Mouse (Mus musculus) ES-E14 (cell line): ENCODE data around the gene Fbxo9. TPM values are rescaled to one million over a fixed set of nuclear protein-coding genes. Genes with fewer than 3 reads are reported as not detected.
A peak's percentile ranks its signal among the peaks of the same experiment; 100 is the strongest.
"Not testable (repeated sequence)": the region's sequence is repeated elsewhere in the genome, so short reads cannot be mapped to it uniquely, and the experiment has no call there.

Experiments used
- DNase-seq: peaks from one replicate; pipeline ENCODE4 v3.0.0-alpha.2; 2013; ENCODE audit warnings: low read depth, low spot score
- H3K27ac ChIP-seq: 2 replicates; pipeline ENCODE4 v1.5.1; 2012; ENCODE audit warnings: low read depth, mild to moderate bottlenecking, low read length, moderate library complexity, mixed read lengths; ENCODE audit not compliant: poor library complexity, insufficient read depth, severe bottlenecking
- H3K36me3 ChIP-seq: 2 replicates; pipeline ENCODE4 v1.6.1; 2012; ENCODE audit warnings: mild to moderate bottlenecking, low read length, moderate library complexity, mixed read lengths; ENCODE audit not compliant: control insufficient read depth, poor library complexity, insufficient read depth, severe bottlenecking
- H3K4me1 ChIP-seq, 2 experiments: fragments of 150-350 bp in 1 of 2; sonication (generic) in 1 of 2; 2 replicates each; pipeline ENCODE4 v1.6.1; 2012; ENCODE audit warnings: low read length in 2 of 2, mild to moderate bottlenecking in 1 of 2, mixed read lengths in 1 of 2; ENCODE audit not compliant: control insufficient read depth in 2 of 2, insufficient read depth in 2 of 2, poor library complexity in 1 of 2
- H3K4me3 ChIP-seq, 2 experiments: fragments of 150-350 bp in 1 of 2; sonication (generic) in 1 of 2; 2 replicates each; pipeline ENCODE4 v1.5.1; 2012; ENCODE audit warnings: low read length in 2 of 2, low read depth in 1 of 2, mild to moderate bottlenecking in 1 of 2, mixed read lengths in 1 of 2; ENCODE audit not compliant: insufficient read depth in 1 of 2, poor library complexity in 1 of 2, severe bottlenecking in 1 of 2
- H3K9ac ChIP-seq: 2 replicates; pipeline ENCODE4 v1.6.1; 2012; ENCODE audit warnings: low read depth, mild to moderate bottlenecking, low read length, mixed read lengths; ENCODE audit not compliant: poor library complexity, insufficient read depth, severe bottlenecking
- H3K9me3 ChIP-seq: fragments of 150-350 bp; sonication (generic); 2 replicates; pipeline ENCODE4 v1.6.1; 2012; ENCODE audit warnings: low read depth, mild to moderate bottlenecking, low read length; ENCODE audit not compliant: control insufficient read depth, insufficient read depth
- CHD2 ChIP-seq: IDR thresholded peaks from 2 replicates; pipeline ENCODE4 v1.6.1; 2014; ENCODE audit warnings: mild to moderate bottlenecking, low read depth, low read length, inconsistent platforms
- HCFC1 ChIP-seq: IDR thresholded peaks from 2 replicates; pipeline ENCODE4 v1.6.1; 2012; ENCODE audit warnings: low read length, inconsistent platforms, borderline replicate concordance; ENCODE audit not compliant: insufficient read depth
- MAFK ChIP-seq: IDR thresholded peaks from 2 replicates; pipeline ENCODE4 v1.6.1; 2014; ENCODE audit warnings: mild to moderate bottlenecking, low read depth, low read length, inconsistent platforms; ENCODE audit not compliant: insufficient read depth
- ZC3H11A ChIP-seq: IDR thresholded peaks from 2 replicates; pipeline ENCODE4 v1.6.1; 2012; ENCODE audit warnings: low read depth, mild to moderate bottlenecking, inconsistent platforms, low read length, borderline replicate concordance
- ZNF384 ChIP-seq: IDR thresholded peaks from 2 replicates; pipeline ENCODE4 v1.6.1; 2012; ENCODE audit warnings: low read depth, low read length, inconsistent platforms
- in situ Hi-C, 2 experiments: fragments of 600-800 bp; cut with MboI; formaldehyde crosslinking; loops; one replicate each; pipeline ENCODE4 v1.15.1; 2025; ENCODE audit warnings: low sequenced_read_pairs in 2 of 2, inconsistent platforms in 1 of 2; ENCODE audit not compliant: unreplicated experiment in 2 of 2
- total RNA-seq: library from RNA; depleted of rRNA; stranded (reverse); fragments of 300-350 nt; gene quantifications from 2 replicates; pipeline ENCODE4 v1.2.3, GENCODE M21; 2012; rRNA removed

The Fbxo9 gene
- total RNA-seq: 19.2 and 28.7 TPM in 2 replicates

GRCm38 (mm10) chr9:78108796-78109239 is at the start of gene Fbxo9, which contains the start of gene Ick:
Gene Fbxo9, minus strand, starts transcription at chr9:78109065.
Gene Ick, plus strand, starts transcription at chr9:78109192.
- DNase-seq: peak; percentile 87
- Histone ChIP-seq H3K9me3 (no peaks in the 10 kb centered on the region), H3K4me1 (peaks cover 1 to 4% of the 10 kb centered on the region in 2 experiments; a peak in 1 of 4 replicates), H3K36me3 (no peaks in the 10 kb centered on the region), H3K9ac (peak within 1 kb of the TSS; percentile 81), H3K4me3 (peak within 1 kb of the TSS; percentile 78 to 94), H3K27ac (peak within 1 kb of the TSS; percentile 6; the same call in 1 of the 2 replicates)
- in situ Hi-C loops: no loop called here
- no peak for TF ChIP-seq MAFK
- TF ChIP-seq CHD2: peak; percentile 30; the same call in 1 of the 2 replicates
- no peak for TF ChIP-seq ZNF384
- peak; percentile 98 for TF ChIP-seq HCFC1
- TF ChIP-seq ZC3H11A: no peak

- DNase-seq: no peak
- TF ChIP-seq ZNF384 (no peak), MAFK (no peak), CHD2 (no peak), HCFC1 (no peak), ZC3H11A (no peak)
- Histone ChIP-seq H3K9me3 (no peaks in the 10 kb centered on the region), H3K36me3 (peaks cover 15% of the 10 kb centered on the region; the same call in 1 of the 2 replicates), H3K4me3 (no peak overlapping the region), H3K27ac (no peak overlapping the region), H3K9ac (no peak overlapping the region), H3K4me1 (peaks cover 0 to 3% of the 10 kb centered on the region in 2 experiments; a peak in 1 of 4 replicates)
- in situ Hi-C loops: no loop called here
These were observed 48.4 kb upstream of the Fbxo9 start for GRCm38 (mm10) chr9:78157221-78157620.

GRCm38 (mm10) chr9:78154211-78154977 is 45.5 kb upstream of the Fbxo9 start:
- Histone ChIP-seq H3K36me3 (peaks cover 5% of the 10 kb centered on the region; the same call in 1 of the 2 replicates), H3K9me3 (no peaks in the 10 kb centered on the region), H3K4me3 (no peak overlapping the region), H3K9ac (no peak overlapping the region), H3K4me1 (peaks cover 0 to 3% of the 10 kb centered on the region in 2 experiments; a peak in 1 of 4 replicates), H3K27ac (no peak overlapping the region)
- no peak for DNase-seq
- TF ChIP-seq HCFC1 (no peak), ZC3H11A (no peak), CHD2 (no peak), MAFK (no peak), ZNF384 (no peak)
- in situ Hi-C loops: no loop called here

GRCm38 (mm10) chr9:78149770-78150169 is 40.9 kb upstream of the Fbxo9 start:
- DNase-seq, H3K36me3 ChIP-seq, in situ Hi-C loops, H3K4me3 ChIP-seq, H3K9ac ChIP-seq, H3K27ac ChIP-seq, H3K4me1 ChIP-seq, H3K9me3 ChIP-seq: not testable (repeated sequence)
